Mouse (Mus musculus) CH12.LX (cell line): ENCODE measurements at regions not wholly inside any gene's neighbourhood (a gene's known extent, or its start where the extent isn't known, plus 50 kb on each side); places are given as distances from the start of the nearest gene placed in this dataset.

Experiments used
- CTCF ChIP-seq, 2 experiments: IDR thresholded peaks in 1 of 2; conservative IDR thresholded peaks in 1 of 2; 2 replicates each; pipeline ENCODE4 v1.5.1; 2011 to 2012; ENCODE audit warnings: low read depth in 2 of 2, low read length in 2 of 2, improper control_type of control experiment in 1 of 2, inconsistent platforms in 1 of 2, mild to moderate bottlenecking in 1 of 2, moderate library complexity in 1 of 2
- EP300 ChIP-seq: IDR thresholded peaks from 2 replicates; pipeline ENCODE4 v1.6.1; 2011; ENCODE audit warnings: low read length, improper control_type of control experiment
- ETS1 ChIP-seq: conservative IDR thresholded peaks from 2 replicates; pipeline ENCODE4 v1.6.1; 2012; ENCODE audit warnings: low read depth, mild to moderate bottlenecking, inconsistent platforms, low read length, improper control_type of control experiment, moderate library complexity
- HCFC1 ChIP-seq: IDR thresholded peaks from 2 replicates; pipeline ENCODE4 v1.6.1; 2012; ENCODE audit warnings: low read depth, mild to moderate bottlenecking, inconsistent platforms, low read length, improper control_type of control experiment
- POLR2A ChIP-seq: IDR thresholded peaks from 2 replicates; pipeline ENCODE4 v1.6.1; 2011; ENCODE audit warnings: low read depth, mild to moderate bottlenecking, improper control_type of control experiment, low read length
- RAD21 ChIP-seq: IDR thresholded peaks from 2 replicates; pipeline ENCODE4 v1.6.1; 2011; ENCODE audit warnings: low read depth, mild to moderate bottlenecking, low read length, improper control_type of control experiment, moderate library complexity
- SIN3A ChIP-seq: IDR thresholded peaks from 2 replicates; pipeline ENCODE4 v1.6.1; 2012; ENCODE audit warnings: low read length, improper control_type of control experiment, inconsistent platforms
- SMC3 ChIP-seq: IDR thresholded peaks from 2 replicates; pipeline ENCODE4 v1.6.1; 2011; ENCODE audit warnings: low read depth, low read length, improper control_type of control experiment
- TBP ChIP-seq: conservative IDR thresholded peaks from 2 replicates; pipeline ENCODE4 v1.6.1; 2011; ENCODE audit warnings: low read depth, low read length, improper control_type of control experiment
- ZMIZ1 ChIP-seq: IDR thresholded peaks from 2 replicates; pipeline ENCODE4 v1.6.1; 2012; ENCODE audit warnings: low read depth, mild to moderate bottlenecking, inconsistent platforms, low read length, improper control_type of control experiment

DNA sequence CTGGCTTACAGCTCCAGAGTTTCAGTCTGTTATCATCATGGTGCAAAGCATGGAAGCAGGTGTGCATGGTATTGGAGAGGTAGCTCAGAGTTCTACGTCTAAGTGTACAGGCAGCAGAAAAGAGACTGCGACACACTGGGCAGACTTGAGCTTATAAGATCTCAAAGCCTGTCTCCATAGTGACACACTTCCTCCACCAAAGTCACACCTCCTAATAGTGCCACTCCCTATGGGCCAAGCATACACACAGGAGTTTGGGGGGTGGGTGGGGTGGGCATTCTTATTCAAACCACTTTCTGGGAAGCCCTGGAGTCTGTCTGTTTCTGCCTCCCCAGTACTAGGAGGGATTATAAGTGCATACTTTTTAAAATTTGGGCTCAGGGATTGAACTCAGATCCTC, 219.5 kb upstream of the Prok2 start:
- TF ChIP-seq POLR2A: no peak
- TF ChIP-seq EP300: no peak
- TF ChIP-seq CTCF (conservative IDR thresholded peaks at IDR 0.05 in 1 of 2, IDR thresholded peaks at IDR 0.05 in 1 of 2; ENCODE audit: low read depth in 2 of 2, low read length in 2 of 2): no peak
- TF ChIP-seq TBP: no peak
- TF ChIP-seq ZMIZ1: no peak
- no peak for TF ChIP-seq RAD21
- TF ChIP-seq HCFC1: no peak
- no peak for TF ChIP-seq SIN3A
- no peak for TF ChIP-seq ETS1
- TF ChIP-seq SMC3: no peak
